Mouse (Mus musculus) lung, embryonic 14.5 days (tissue): ENCODE measurements around the gene Hist2h3c2. TPM values are rescaled to one million over a fixed set of nuclear protein-coding genes. Genes with fewer than 3 reads are reported as not detected.
"Not testable (repeated sequence)": the region's sequence is repeated elsewhere in the genome, so short reads cannot be mapped to it uniquely, and the experiment has no call there.

ENCODE experiments used
- ATAC-seq: fragments of 200-750 bp; cut with Nextera tagmentation; 2 replicates; pipeline ENCODE4 v1.8.0; 2017; ENCODE audit warnings: mild to moderate bottlenecking, moderate TSS enrichment, moderate library complexity; ENCODE audit not compliant: insufficient read depth
- DNase-seq: peaks from one replicate; pipeline ENCODE4 v3.0.0-alpha.2; 2015
- H3K27ac ChIP-seq: fragments of 300-500 bp; sonication (generic); 2 replicates; pipeline ENCODE4 v1.5.1; 2014; ENCODE audit warnings: low read depth, mild to moderate bottlenecking, moderate library complexity
- H3K27me3 ChIP-seq: fragments of 300-500 bp; sonication (generic); 2 replicates; pipeline ENCODE4 v1.6.1; 2014; ENCODE audit warnings: low read length, control low read depth; ENCODE audit not compliant: insufficient read depth
- H3K36me3 ChIP-seq: fragments of 300-500 bp; sonication (generic); 2 replicates; pipeline ENCODE4 v1.6.1; 2014; ENCODE audit warnings: control low read depth; ENCODE audit not compliant: insufficient read depth
- H3K4me1 ChIP-seq: fragments of 300-500 bp; sonication (generic); 2 replicates; pipeline ENCODE4 v1.6.1; 2014; ENCODE audit warnings: antibody characterized with exemption, control low read depth; ENCODE audit not compliant: insufficient read depth
- H3K4me2 ChIP-seq: fragments of 300-500 bp; sonication (generic); 2 replicates; pipeline ENCODE4 v1.6.1; 2014; ENCODE audit warnings: mild to moderate bottlenecking
- H3K4me3 ChIP-seq: fragments of 300-500 bp; sonication (generic); 2 replicates; pipeline ENCODE4 v1.5.1; 2014; ENCODE audit warnings: low read depth, low read length
- H3K9ac ChIP-seq: fragments of 300-500 bp; sonication (generic); 2 replicates; pipeline ENCODE4 v1.6.1; 2014
- H3K9me3 ChIP-seq: fragments of 300-500 bp; sonication (generic); 2 replicates; pipeline ENCODE4 v1.6.1; 2016; ENCODE audit warnings: low read depth, low read length, control low read depth
- CTCF ChIP-seq: IDR thresholded peaks from 2 replicates; pipeline ENCODE4 v1.5.1; 2016; ENCODE audit warnings: antibody characterized with exemption, low read depth
- WGBS: fragments of 180-500 bp; shearing (Covaris S2); extraction: QIAGEN DNeasy Blood & Tissue Kit; methylation state at CpG from one replicate; pipeline ENCODE4 v1.1.7; 2014; 5-methylcytosine and 5-hydroxymethylcytosine counted together
- polyA plus RNA-seq: library from polyadenylated mRNA; unstranded; fragments of >200 nt; fragmentation: Nextera tagmentation; extraction: Ambion mirVana; gene quantifications from 2 replicates; pipeline ENCODE4 v1.2.1, GENCODE M21; 2014

Hist2h3c2 gene
- polyA plus RNA-seq, 1 experiment from 2014 or later = 14.4 TPM

DNA sequence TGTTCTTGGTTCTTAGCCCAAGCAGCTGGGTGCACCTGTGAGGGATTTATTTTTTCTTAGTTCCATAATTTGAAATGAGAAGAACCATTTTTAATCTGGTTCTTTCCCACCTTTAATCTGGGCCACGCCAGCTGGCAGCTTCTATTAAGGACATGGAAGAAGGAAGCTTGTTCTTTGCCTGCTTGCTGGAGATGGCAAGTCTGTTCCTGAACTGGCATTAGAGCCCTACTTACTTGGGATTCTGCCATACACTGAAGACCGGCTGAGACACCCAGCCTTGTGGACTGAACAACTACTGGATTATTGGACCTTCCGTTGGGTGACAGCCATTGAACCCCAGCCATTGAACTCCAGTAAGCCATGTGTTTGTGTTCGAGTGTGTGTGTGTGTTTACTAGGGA lies 16.2 kb downstream of the Hist2h3c2 start:
- 93% methylated on average over 4 of the region's 4 CpGs for WGBS
- no peak for DNase-seq
- H3K4me3 ChIP-seq = peak overlapping the region; percentile 52; the same call in 1 of the 2 replicates
- no peak overlapping the region for H3K27ac ChIP-seq
- H3K9ac ChIP-seq = no peak overlapping the region
- H3K9me3 ChIP-seq = no peaks in the 10 kb centered on the region
- peaks cover 19% of the 10 kb centered on the region; the same call in 1 of the 2 replicates for H3K4me1 ChIP-seq
- no peaks in the 10 kb centered on the region for H3K27me3 ChIP-seq
- TF ChIP-seq CTCF = no peak
- peak overlapping the region; percentile 93 for H3K4me2 ChIP-seq
- no peak for ATAC-seq
- no peaks in the 10 kb centered on the region for H3K36me3 ChIP-seq

DNA sequence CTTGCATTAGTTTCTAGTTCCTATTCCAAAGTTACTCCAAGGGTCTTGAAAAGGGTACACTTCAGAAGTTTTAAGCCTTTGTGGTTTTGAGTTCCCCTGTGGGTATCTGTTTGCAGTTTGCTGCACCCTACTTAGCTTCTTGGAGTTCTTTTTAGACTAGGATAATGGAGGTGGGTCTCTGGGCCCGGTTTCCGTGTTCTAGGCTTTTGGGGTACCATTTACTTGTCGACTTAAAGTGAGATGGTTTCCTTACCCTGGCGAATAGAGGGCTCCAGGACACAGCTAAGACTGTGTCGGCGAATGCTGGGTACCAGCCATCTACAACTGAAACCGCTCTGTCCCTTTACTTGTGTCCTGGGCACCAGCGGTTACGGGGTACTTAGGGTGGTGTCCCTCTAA lies 17.3 kb downstream of the Hist2h3c2 start:
- Histone ChIP-seq H3K27me3 (no peaks in the 10 kb centered on the region), H3K4me3 (peak overlapping the region; percentile 52), H3K4me2 (peak overlapping the region; percentile 93)

GRCm38 (mm10) chr3:96220765-96221639 lies 17.9 kb downstream of the Hist2h3c2 start, which contains the start of the genes Hist2h2ac and Hist2h2be:
TSS of gene Hist2h2ac (minus strand) at chr3:96220880.
TSS of gene Hist2h2be (plus strand) at chr3:96221119.
- no peak for TF ChIP-seq CTCF
- peak; percentile 95 for ATAC-seq
- WGBS = under 1% methylated on average over 43 of the region's 43 CpGs

More for the DNA sequence above, 17.3 kb downstream of the Hist2h3c2 start:
- peak; percentile 17 for DNase-seq
- Histone ChIP-seq H3K4me1 (peaks cover 16% of the 10 kb centered on the region; the same call in 1 of the 2 replicates), H3K36me3 (no peaks in the 10 kb centered on the region), H3K9ac (peak overlapping the region; percentile 56), H3K9me3 (no peaks in the 10 kb centered on the region), H3K27ac (peak overlapping the region; percentile 99)
- 25% methylated on average over 9 of the region's 9 CpGs for WGBS
- ATAC-seq = no peak
- no peak for TF ChIP-seq CTCF

GRCm38 (mm10) chr3:96220131-96220764 lies 18.7 kb downstream of the Hist2h3c2 start:
- Histone ChIP-seq H3K4me1 (peaks cover 15% of the 10 kb centered on the region; the same call in 1 of the 2 replicates), H3K9ac (peak overlapping the region; percentile 82), H3K4me2 (peak overlapping the region; percentile 93), H3K4me3 (peak overlapping the region; percentile 52), H3K27ac (peak overlapping the region; percentile 99)
- H3K9me3 ChIP-seq, H3K27me3 ChIP-seq, H3K36me3 ChIP-seq: not testable (repeated sequence)
- ATAC-seq = peak; percentile 5; the same call in 1 of the 2 replicates
- peak; percentile 67 for DNase-seq
- 1% methylated on average over 30 of the region's 47 CpGs for WGBS

More at GRCm38 (mm10) chr3:96220765-96221639, 17.9 kb downstream of the Hist2h3c2 start, which contains the start of the genes Hist2h2ac and Hist2h2be:
- Histone ChIP-seq H3K4me2 (peak within 1 kb of the TSS; percentile 93), H3K4me3 (peak within 1 kb of the TSS; percentile 52), H3K9ac (peak within 1 kb of the TSS; percentile 82), H3K4me1 (peaks cover 15% of the 10 kb centered on the region; the same call in 1 of the 2 replicates), H3K36me3 (no peaks in the 10 kb centered on the region), H3K27ac (peak within 1 kb of the TSS; percentile 99), H3K9me3 (no peaks in the 10 kb centered on the region), H3K27me3 (no peaks in the 10 kb centered on the region)
- peak; percentile 96 for DNase-seq

GRCm38 (mm10) chr3:96219661-96220130 lies 19.2 kb downstream of the Hist2h3c2 start, which contains the start of the genes Bola1 and Hist2h2ab:
TSS of gene Bola1 (minus strand) at chr3:96219709.
TSS of gene Hist2h2ab (plus strand) at chr3:96219865.
- peak; percentile 92 for DNase-seq
- ATAC-seq = peak; percentile 85
- no peaks in the 10 kb centered on the region for H3K36me3 ChIP-seq

DNA sequence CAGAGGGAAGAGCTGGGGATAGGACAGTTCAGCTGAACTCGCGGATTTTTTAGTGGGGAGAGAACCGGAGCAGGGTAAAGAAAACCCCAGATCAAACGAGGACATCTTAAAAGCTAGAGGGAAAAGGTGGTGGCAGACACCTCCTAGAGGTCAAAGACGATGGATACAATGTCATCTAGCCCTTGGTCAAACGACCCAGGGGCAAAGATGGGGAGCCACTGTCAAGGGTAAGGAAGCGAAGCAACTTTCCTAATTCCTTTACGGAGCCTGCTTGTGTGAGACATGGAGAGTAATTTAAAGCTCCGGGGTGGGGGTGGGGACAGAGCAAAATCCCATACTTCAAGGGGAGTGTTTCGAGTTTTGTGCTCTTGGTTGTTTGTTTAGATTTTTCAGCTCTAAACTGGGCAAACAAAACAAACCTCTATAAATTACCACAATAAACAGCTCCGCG lies 19.7 kb downstream of the Hist2h3c2 start:
- Histone ChIP-seq H3K36me3 (no peaks in the 10 kb centered on the region), H3K9ac (peak overlapping the region; percentile 68), H3K4me1 (peaks cover 15% of the 10 kb centered on the region; the same call in 1 of the 2 replicates), H3K27ac (peak overlapping the region; percentile 99), H3K4me3 (peak overlapping the region; percentile 52), H3K4me2 (peak overlapping the region; percentile 93), H3K27me3 (no peaks in the 10 kb centered on the region), H3K9me3 (no peaks in the 10 kb centered on the region)
- ATAC-seq = peak; percentile 2; the same call in 1 of the 2 replicates
- WGBS = 0% methylated on average over 12 of the region's 12 CpGs
- peak; percentile 52 for DNase-seq
- peak; percentile 35 for TF ChIP-seq CTCF

More at GRCm38 (mm10) chr3:96219661-96220130, 19.2 kb downstream of the Hist2h3c2 start, which contains the start of the genes Bola1 and Hist2h2ab:
- no peak for TF ChIP-seq CTCF
- peaks cover 15% of the 10 kb centered on the region; the same call in 1 of the 2 replicates for H3K4me1 ChIP-seq
- H3K4me2 ChIP-seq = peak within 1 kb of the TSS; percentile 93
- H3K4me3 ChIP-seq = peak within 1 kb of the TSS; percentile 52
- peak within 1 kb of the TSS; percentile 99 for H3K27ac ChIP-seq
- H3K27me3 ChIP-seq = no peaks in the 10 kb centered on the region
- H3K9me3 ChIP-seq = no peaks in the 10 kb centered on the region
- peak within 1 kb of the TSS; percentile 82 for H3K9ac ChIP-seq
- under 1% methylated on average over 37 of the region's 37 CpGs for WGBS
